Mouse (Mus musculus) liver, embryonic 16.5 days (tissue): ENCODE measurements around the gene Fam83e. TPM values are rescaled to one million over a fixed set of nuclear protein-coding genes. Genes with fewer than 3 reads are reported as not detected.
A peak's percentile ranks its signal among the peaks of the same experiment; 100 is the strongest.

Experiments
- ATAC-seq: fragments of 200-750 bp; cut with Nextera tagmentation; 2 replicates; pipeline ENCODE4 v1.8.0; 2017; ENCODE audit warnings: low read depth, mild to moderate bottlenecking, moderate number of reproducible peaks, moderate library complexity
- H3K27ac ChIP-seq: fragments of 300-500 bp; sonication (generic); 2 replicates; pipeline ENCODE4 v1.5.1; 2014; ENCODE audit warnings: mild to moderate bottlenecking, low read length
- H3K27me3 ChIP-seq: fragments of 300-500 bp; sonication (generic); 2 replicates; pipeline ENCODE4 v1.6.1; 2014; ENCODE audit warnings: low read depth, low read length, mixed read lengths; ENCODE audit not compliant: control insufficient read depth, insufficient read depth
- H3K36me3 ChIP-seq: fragments of 300-500 bp; sonication (generic); 2 replicates; pipeline ENCODE4 v1.6.1; 2014; ENCODE audit warnings: mild to moderate bottlenecking; ENCODE audit not compliant: control insufficient read depth, insufficient read depth
- H3K4me1 ChIP-seq: fragments of 300-500 bp; sonication (generic); 2 replicates; pipeline ENCODE4 v1.6.1; 2014; ENCODE audit warnings: low read depth, low read length, mixed read lengths; ENCODE audit not compliant: control insufficient read depth
- H3K4me2 ChIP-seq: fragments of 300-500 bp; sonication (generic); 2 replicates; pipeline ENCODE4 v1.6.1; 2014; ENCODE audit warnings: low read depth, low read length, mixed read lengths
- H3K4me3 ChIP-seq: fragments of 300-500 bp; sonication (generic); 2 replicates; pipeline ENCODE4 v1.5.1; 2014; ENCODE audit warnings: low read depth, mild to moderate bottlenecking, low read length
- H3K9ac ChIP-seq: fragments of 300-500 bp; sonication (generic); 2 replicates; pipeline ENCODE4 v1.6.1; 2014; ENCODE audit warnings: low read depth, low read length
- H3K9me3 ChIP-seq: fragments of 300-500 bp; sonication (generic); replicated peaks from 2 replicates; pipeline ENCODE4 v1.6.1; 2016; ENCODE audit warnings: low read length; ENCODE audit not compliant: control insufficient read depth
- WGBS: fragments of 180-500 bp; shearing (Covaris S2); extraction: QIAGEN DNeasy Blood & Tissue Kit; methylation state at CpG from one replicate; pipeline ENCODE4 v1.1.7; 2014; ENCODE audit not compliant: insufficient replicate concordance; 5-methylcytosine and 5-hydroxymethylcytosine counted together
- polyA plus RNA-seq: library from polyadenylated mRNA; unstranded; fragments of >200 nt; fragmentation: Nextera tagmentation; extraction: Ambion mirVana; gene quantifications from 2 replicates; pipeline ENCODE4 v1.2.1, GENCODE M21; 2015

Gene Fam83e
- polyA plus RNA-seq, 1 experiment from 2014 or later = 0.30 TPM

GRCm38 (mm10) chr7:45700301-45701015, 20.6 kb upstream of the Fam83e start:
- Histone ChIP-seq H3K27me3 (peaks cover 37% of the 10 kb centered on the region), H3K9me3 (no peaks in the 10 kb centered on the region), H3K27ac (no peak overlapping the region), H3K4me1 (peaks cover 18% of the 10 kb centered on the region), H3K4me3 (no peak overlapping the region), H3K4me2 (0 out of 2 replicates have a peak overlapping the region, but pooled peaks have one; percentile 1), H3K36me3 (no peaks in the 10 kb centered on the region), H3K9ac (no peak overlapping the region)
- no peak for ATAC-seq
- WGBS = 4% methylated on average over 20 of the region's 20 CpGs

- Histone ChIP-seq H3K27me3 (peaks cover 37% of the 10 kb centered on the region), H3K27ac (no peak overlapping the region), H3K4me2 (no peak overlapping the region), H3K36me3 (no peaks in the 10 kb centered on the region), H3K9ac (no peak overlapping the region), H3K4me1 (peaks cover 24% of the 10 kb centered on the region), H3K9me3 (no peaks in the 10 kb centered on the region), H3K4me3 (no peak overlapping the region)
- WGBS = 34% methylated on average over 11 of the region's 11 CpGs
- ATAC-seq = no peak
Observed at GRCm38 (mm10) chr7:45701072-45701471, 19.9 kb upstream of the Fam83e start.

- Histone ChIP-seq H3K36me3 (no peaks in the 10 kb centered on the region), H3K9me3 (no peaks in the 10 kb centered on the region), H3K9ac (no peak overlapping the region), H3K27ac (no peak overlapping the region), H3K4me3 (no peak overlapping the region), H3K4me2 (no peak overlapping the region), H3K27me3 (peaks cover 37% of the 10 kb centered on the region), H3K4me1 (peaks cover 29% of the 10 kb centered on the region)
- no peak for ATAC-seq
- WGBS = 75% methylated on average over 11 of the region's 11 CpGs
Observed at GRCm38 (mm10) chr7:45701607-45702006, 19.4 kb upstream of the Fam83e start.

- H3K4me3 ChIP-seq = no peak overlapping the region
- no peaks in the 10 kb centered on the region for H3K9me3 ChIP-seq
- H3K4me2 ChIP-seq = no peak overlapping the region
- WGBS = 75% methylated on average over 11 of the region's 11 CpGs
- peaks cover 37% of the 10 kb centered on the region for H3K27me3 ChIP-seq
- no peak for ATAC-seq
- no peaks in the 10 kb centered on the region for H3K36me3 ChIP-seq
- H3K4me1 ChIP-seq = peaks cover 36% of the 10 kb centered on the region
- no peak overlapping the region for H3K27ac ChIP-seq
- no peak overlapping the region for H3K9ac ChIP-seq
Observed at GRCm38 (mm10) chr7:45702316-45702715, 18.7 kb upstream of the Fam83e start.

GRCm38 (mm10) chr7:45702809-45703520, 18.0 kb upstream of the Fam83e start:
- H3K9me3 ChIP-seq = no peaks in the 10 kb centered on the region
- no peaks in the 10 kb centered on the region for H3K36me3 ChIP-seq
- H3K4me3 ChIP-seq = no peak overlapping the region
- peaks cover 43% of the 10 kb centered on the region for H3K4me1 ChIP-seq
- no peak overlapping the region for H3K9ac ChIP-seq
- H3K27ac ChIP-seq = no peak overlapping the region
- ATAC-seq = no peak
- WGBS = 78% methylated on average over 17 of the region's 17 CpGs
- peaks cover 35% of the 10 kb centered on the region for H3K27me3 ChIP-seq
- H3K4me2 ChIP-seq = no peak overlapping the region

- Histone ChIP-seq H3K27ac (peak overlapping the region; percentile 18), H3K9ac (peak overlapping the region; percentile 29; the same call in 1 of the 2 replicates), H3K4me2 (peak overlapping the region; percentile 97), H3K4me1 (peaks cover 49% of the 10 kb centered on the region), H3K4me3 (peak overlapping the region; percentile 66; the same call in 1 of the 2 replicates), H3K36me3 (no peaks in the 10 kb centered on the region), H3K9me3 (no peaks in the 10 kb centered on the region), H3K27me3 (peaks cover 30% of the 10 kb centered on the region)
- no peak for ATAC-seq
- WGBS = 45% methylated on average over 12 of the region's 12 CpGs
Observed at GRCm38 (mm10) chr7:45703521-45704033, 17.4 kb upstream of the Fam83e start.

- peak overlapping the region; percentile 66 for H3K4me3 ChIP-seq
- peak overlapping the region; percentile 29; the same call in 1 of the 2 replicates for H3K9ac ChIP-seq
- H3K9me3 ChIP-seq = no peaks in the 10 kb centered on the region
- peaks cover 25% of the 10 kb centered on the region for H3K27me3 ChIP-seq
- under 1% methylated on average over 13 of the region's 13 CpGs for WGBS
- H3K27ac ChIP-seq = peak overlapping the region; percentile 18
- peaks cover 52% of the 10 kb centered on the region for H3K4me1 ChIP-seq
- ATAC-seq = peak; percentile 59
- no peaks in the 10 kb centered on the region for H3K36me3 ChIP-seq
- H3K4me2 ChIP-seq = peak overlapping the region; percentile 97
Observed at GRCm38 (mm10) chr7:45704046-45704559, 16.9 kb upstream of the Fam83e start.

GRCm38 (mm10) chr7:45704730-45705442, 16.1 kb upstream of the Fam83e start, which contains the start of gene Dbp:
Gene Dbp, plus strand, starts transcription at chr7:45705088.
- Histone ChIP-seq H3K9me3 (no peaks in the 10 kb centered on the region), H3K36me3 (no peaks in the 10 kb centered on the region), H3K27ac (peak within 1 kb of the TSS; percentile 64), H3K4me3 (peak within 1 kb of the TSS; percentile 66), H3K9ac (peak within 1 kb of the TSS; percentile 29; the same call in 1 of the 2 replicates), H3K27me3 (peaks cover 17% of the 10 kb centered on the region), H3K4me1 (peaks cover 52% of the 10 kb centered on the region), H3K4me2 (peak within 1 kb of the TSS; percentile 97)
- ATAC-seq = peak; percentile 83
- under 1% methylated on average over 36 of the region's 36 CpGs for WGBS
